Mouse (Mus musculus) myocyte (in vitro differentiated cells): ENCODE data around the gene Lta. TPM values are rescaled to one million over a fixed set of nuclear protein-coding genes. Genes with fewer than 3 reads are reported as not detected.
A peak's percentile ranks its signal among the peaks of the same experiment; 100 is the strongest.

ENCODE experiments used
- H3K27me3 ChIP-seq: one replicate; pipeline ENCODE4 v1.6.1; 2011; ENCODE audit not compliant: control insufficient read depth, insufficient read depth, insufficient read length
- H3K36me3 ChIP-seq: one replicate; pipeline ENCODE4 v1.6.1; 2011; ENCODE audit not compliant: control insufficient read depth, insufficient read depth
- H3K4me2 ChIP-seq: one replicate; pipeline ENCODE4 v1.6.1; 2011; ENCODE audit warnings: low read depth, control low read depth
- H3K4me3 ChIP-seq: one replicate; pipeline ENCODE4 v1.5.1; 2011; ENCODE audit warnings: mild to moderate bottlenecking, control low read depth, moderate library complexity
- H3K79me2 ChIP-seq: one replicate; pipeline ENCODE4 v1.6.1; 2011; ENCODE audit not compliant: control insufficient read depth, insufficient read depth
- H3ac ChIP-seq: one replicate; pipeline ENCODE4 v1.6.1; 2011; ENCODE audit not compliant: control insufficient read depth, insufficient read length
- CEBPB ChIP-seq: IDR thresholded peaks from 2 replicates; pipeline ENCODE4 v1.6.1; 2011; ENCODE audit warnings: mild to moderate bottlenecking, moderate library complexity; ENCODE audit not compliant: poor library complexity, insufficient read depth, severe bottlenecking
- E2F4 ChIP-seq: IDR thresholded peaks from one replicate; pipeline ENCODE4 v1.6.1; 2011; ENCODE audit warnings: mild to moderate bottlenecking, control low read depth, moderate library complexity; ENCODE audit not compliant: insufficient read depth
- MAX ChIP-seq: IDR thresholded peaks from one replicate; pipeline ENCODE4 v1.6.1; 2011; ENCODE audit warnings: low read depth, mild to moderate bottlenecking, control low read depth
- MYOD1 ChIP-seq, 3 experiments: IDR thresholded peaks; one replicate each; pipeline ENCODE4 v1.6.1; 2011; ENCODE audit warnings: control low read depth in 2 of 3, low read depth in 2 of 3, mild to moderate bottlenecking in 2 of 3, moderate library complexity in 1 of 3; ENCODE audit not compliant: insufficient read length in 2 of 3, control insufficient read depth in 1 of 3
- MYOG ChIP-seq, 3 experiments: IDR thresholded peaks; one replicate each; pipeline ENCODE4 v1.6.1; 2011; ENCODE audit warnings: control low read depth in 2 of 3, low read depth in 2 of 3, mild to moderate bottlenecking in 2 of 3; ENCODE audit not compliant: insufficient read length in 2 of 3, control insufficient read depth in 1 of 3, insufficient read depth in 1 of 3
- POLR2A ChIP-seq: IDR thresholded peaks from one replicate; pipeline ENCODE4 v1.6.1; 2011; ENCODE audit warnings: low read depth, mild to moderate bottlenecking, control low read depth, moderate library complexity; ENCODE audit not compliant: insufficient read length
- POLR2AphosphoS2 ChIP-seq: IDR thresholded peaks from one replicate; pipeline ENCODE4 v1.6.1; 2011; ENCODE audit warnings: low read depth, control low read depth; ENCODE audit not compliant: insufficient read length
- REST ChIP-seq: IDR thresholded peaks from one replicate; pipeline ENCODE4 v1.6.1; 2011; ENCODE audit warnings: mild to moderate bottlenecking, control low read depth, moderate library complexity; ENCODE audit not compliant: insufficient read depth, insufficient read length
- SRF ChIP-seq: IDR thresholded peaks from one replicate; pipeline ENCODE4 v1.6.1; 2011; ENCODE audit warnings: low read depth; ENCODE audit not compliant: control insufficient read depth, insufficient read length
- TCF12 ChIP-seq: IDR thresholded peaks from one replicate; pipeline ENCODE4 v1.6.1; 2011; ENCODE audit warnings: mild to moderate bottlenecking, control low read depth; ENCODE audit not compliant: poor library complexity, insufficient read depth, severe bottlenecking
- TCF3 ChIP-seq: IDR thresholded peaks from one replicate; pipeline ENCODE4 v1.6.1; 2011; ENCODE audit warnings: low read depth, control low read depth; ENCODE audit not compliant: insufficient read length
- USF1 ChIP-seq: IDR thresholded peaks from one replicate; pipeline ENCODE4 v1.6.1; 2011; ENCODE audit warnings: low read depth, mild to moderate bottlenecking, control low read depth, moderate library complexity
- polyA plus RNA-seq: library from polyadenylated mRNA; unstranded; fragments of >200 nt; fragmentation: generic; extraction: Trizol; gene quantifications from one replicate; pipeline ENCODE4 v1.2.1, GENCODE M21; 2012; ENCODE audit warnings: missing spikeins

Lta gene
- polyA plus RNA-seq, 1 experiment, result 0.26 TPM

DNA sequence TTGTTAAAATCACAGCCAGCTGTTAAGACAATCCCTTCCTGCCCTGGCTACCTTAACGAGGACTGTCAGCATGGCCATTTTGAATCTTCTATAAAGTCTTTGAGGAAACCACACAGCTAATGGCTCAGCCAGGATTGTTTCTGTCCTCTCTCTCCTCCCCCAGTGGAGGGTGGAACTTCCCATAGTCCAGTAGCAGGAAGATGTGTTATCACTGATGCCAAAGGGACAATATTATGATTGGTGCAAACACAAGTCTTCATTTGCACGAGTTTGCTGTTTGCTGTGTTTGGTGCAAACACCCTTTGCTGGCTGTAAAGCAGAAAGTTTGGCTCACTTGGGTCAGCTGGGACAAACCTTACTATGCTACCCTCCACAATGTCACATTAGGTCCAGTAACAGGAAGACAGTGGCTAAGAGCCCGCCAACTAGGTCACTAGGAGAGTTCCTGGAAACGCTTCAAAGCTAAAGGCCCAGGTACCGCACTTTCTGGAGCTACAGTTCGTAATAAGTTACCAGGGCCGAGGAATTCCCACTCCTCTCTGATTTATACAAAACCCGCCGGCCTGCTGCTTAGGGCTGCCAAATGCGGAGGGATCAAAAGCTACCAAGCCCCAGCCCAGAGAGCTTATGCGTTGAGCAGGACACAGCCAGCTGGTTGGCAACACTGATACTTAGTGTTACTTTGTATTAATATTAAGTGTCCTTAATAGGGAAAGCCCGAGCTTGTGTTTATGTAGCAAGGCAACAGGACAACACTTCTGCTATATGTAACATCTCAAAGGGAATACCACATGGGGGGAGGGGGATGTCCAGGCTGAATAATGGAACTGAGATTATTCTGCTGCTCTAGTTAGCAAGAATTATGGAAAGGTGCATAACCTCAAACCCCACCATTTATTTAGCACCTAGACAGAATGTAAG lies 35.5 kb upstream of the Lta start:
- H3K36me3 ChIP-seq, result peaks cover 23% of the 10 kb centered on the region
- H3K27me3 ChIP-seq, result no peaks in the 10 kb centered on the region
- peak overlapping the region; percentile 85 for H3K4me2 ChIP-seq
- H3K4me3 ChIP-seq, result peak overlapping the region; percentile 96
- peaks cover 38% of the 10 kb centered on the region for H3K79me2 ChIP-seq
- H3ac ChIP-seq, result no peak overlapping the region
- TF ChIP-seq MYOD1 (IDR thresholded peaks at IDR 0.05; ENCODE audit: control insufficient read depth in 1 of 3, insufficient read length in 2 of 3, low read depth in 2 of 3) (no peak), MAX (no peak), POLR2AphosphoS2 (no peak), SRF (no peak), USF1 (no peak)

DNA sequence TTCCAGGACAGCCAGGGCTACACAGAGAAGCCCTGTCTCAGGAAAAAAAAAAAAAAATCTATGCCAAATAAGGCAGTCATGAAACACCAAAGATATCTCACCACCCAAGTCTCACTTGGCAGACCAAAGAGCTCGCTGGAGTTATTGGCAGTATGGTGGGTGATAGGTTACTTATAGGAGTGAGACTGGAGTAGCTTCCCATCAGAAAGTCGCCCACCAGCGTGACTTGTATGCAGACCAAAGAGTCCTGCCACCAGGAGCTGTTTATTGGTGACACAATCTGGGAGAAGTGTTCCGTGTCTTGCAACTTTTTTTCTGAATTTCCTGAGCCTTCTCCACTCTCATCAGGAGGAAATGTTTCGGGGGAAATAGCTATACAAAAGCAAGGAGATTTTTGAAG lies 34.5 kb upstream of the Lta start:
- Histone ChIP-seq H3K4me2 (no peak overlapping the region), H3K4me3 (no peak overlapping the region), H3ac (no peak overlapping the region), H3K79me2 (peaks cover 30% of the 10 kb centered on the region), H3K36me3 (peaks cover 14% of the 10 kb centered on the region), H3K27me3 (no peaks in the 10 kb centered on the region)
- no peak for TF ChIP-seq MYOD1 (IDR thresholded peaks at IDR 0.05; ENCODE audit: control insufficient read depth in 1 of 3, insufficient read length in 2 of 3, low read depth in 2 of 3)
- TF ChIP-seq MAX, result no peak
- no peak for TF ChIP-seq TCF12
- TF ChIP-seq SRF, result no peak
- TF ChIP-seq E2F4, result no peak
- no peak for TF ChIP-seq CEBPB
- TF ChIP-seq USF1, result no peak
- TF ChIP-seq MYOG (IDR thresholded peaks at IDR 0.05; ENCODE audit: control insufficient read depth in 1 of 3, insufficient read depth in 1 of 3, insufficient read length in 2 of 3, low read depth in 2 of 3), result no peak
- no peak for TF ChIP-seq POLR2A
- TF ChIP-seq POLR2AphosphoS2, result no peak
- no peak for TF ChIP-seq TCF3
- no peak for TF ChIP-seq REST

DNA sequence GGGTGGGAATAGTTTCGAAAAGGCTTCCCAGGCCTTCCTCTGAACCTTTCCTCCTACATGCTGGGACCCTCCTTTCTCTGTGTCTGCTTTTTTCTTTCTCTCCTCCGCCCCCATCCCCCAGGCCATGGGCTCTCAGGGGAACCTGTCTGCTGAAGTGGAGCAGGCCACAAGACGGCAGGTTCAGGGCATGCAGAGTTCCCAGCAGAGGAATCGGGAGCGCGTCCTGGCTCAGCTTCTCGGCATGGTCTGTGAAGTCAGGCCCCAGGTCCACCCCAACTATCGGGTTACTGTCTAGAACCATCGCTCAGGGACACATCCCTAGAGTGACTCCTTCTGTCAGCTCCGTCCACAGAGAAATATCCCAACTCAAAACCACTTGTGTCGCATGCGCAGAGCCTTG lies 32.4 kb upstream of the Lta start:
- H3K4me3 ChIP-seq, result no peak overlapping the region
- H3K4me2 ChIP-seq, result no peak overlapping the region
- H3ac ChIP-seq, result no peak overlapping the region
- peaks cover 23% of the 10 kb centered on the region for H3K79me2 ChIP-seq
- H3K36me3 ChIP-seq, result peaks cover 3% of the 10 kb centered on the region
- H3K27me3 ChIP-seq, result no peaks in the 10 kb centered on the region
- TF ChIP-seq SRF (no peak), TCF12 (no peak), POLR2AphosphoS2 (no peak), E2F4 (no peak), REST (no peak), TCF3 (no peak), POLR2A (no peak), MYOD1 (IDR thresholded peaks at IDR 0.05; ENCODE audit: control insufficient read depth in 1 of 3, insufficient read length in 2 of 3, low read depth in 2 of 3) (no peak), MAX (no peak), USF1 (no peak)

DNA sequence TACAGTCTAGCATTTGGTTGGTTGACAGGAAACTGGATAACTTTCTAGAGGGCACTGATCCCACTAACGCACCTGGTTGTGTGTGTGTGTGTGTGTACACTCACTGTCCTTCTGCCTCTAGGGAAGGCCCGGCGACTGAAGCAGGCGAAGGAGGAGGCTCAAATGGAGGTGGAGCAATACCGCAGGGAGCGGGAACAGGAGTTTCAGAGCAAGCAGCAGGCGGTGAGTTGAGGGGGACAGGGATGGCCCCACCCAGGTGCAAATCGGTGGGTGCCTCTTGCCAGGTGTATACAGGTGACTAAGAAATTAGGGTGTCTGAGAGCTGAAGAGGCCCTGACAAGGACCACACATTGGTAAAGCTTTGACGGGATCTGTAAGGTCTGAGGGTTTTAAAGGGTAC lies 31.8 kb upstream of the Lta start:
- H3ac ChIP-seq, result no peak overlapping the region
- H3K4me2 ChIP-seq, result no peak overlapping the region
- TF ChIP-seq TCF3 (no peak), USF1 (no peak), TCF12 (no peak), E2F4 (no peak), POLR2A (no peak)
- H3K4me3 ChIP-seq, result no peak overlapping the region
- H3K79me2 ChIP-seq, result peaks cover 18% of the 10 kb centered on the region
- no peaks in the 10 kb centered on the region for H3K27me3 ChIP-seq
- H3K36me3 ChIP-seq, result peaks cover 3% of the 10 kb centered on the region

DNA sequence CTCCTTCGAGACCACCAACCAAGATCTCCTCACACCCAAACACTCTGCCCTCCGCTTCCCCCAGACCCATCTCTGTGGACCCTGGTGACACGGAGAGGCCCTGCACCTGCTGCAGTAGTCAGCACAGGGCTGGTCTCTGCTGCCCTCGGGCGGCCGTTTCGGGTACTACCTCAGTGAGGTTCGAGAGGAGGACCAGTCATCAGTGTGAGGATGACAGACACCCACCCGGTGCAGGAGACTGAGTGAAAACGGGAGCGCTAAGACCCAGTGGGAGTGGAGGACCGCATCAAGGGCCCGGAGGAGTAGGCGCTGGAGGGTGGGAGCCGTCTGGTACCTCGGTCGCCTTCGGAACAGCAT lies 31.2 kb upstream of the Lta start:
- Histone ChIP-seq H3K79me2 (peaks cover 16% of the 10 kb centered on the region), H3ac (peak overlapping the region; percentile 80), H3K36me3 (peaks cover 3% of the 10 kb centered on the region), H3K4me3 (peak overlapping the region; percentile 94), H3K4me2 (peak overlapping the region; percentile 92), H3K27me3 (no peaks in the 10 kb centered on the region)
- TF ChIP-seq MYOG (IDR thresholded peaks at IDR 0.05; ENCODE audit: control insufficient read depth in 1 of 3, insufficient read depth in 1 of 3, insufficient read length in 2 of 3, low read depth in 2 of 3), result peak; percentile 8 to 89 (median 78)
- TF ChIP-seq E2F4, result no peak
- peak; percentile 22 to 95 (median 88) for TF ChIP-seq MYOD1 (IDR thresholded peaks at IDR 0.05; ENCODE audit: control insufficient read depth in 1 of 3, insufficient read length in 2 of 3, low read depth in 2 of 3)
- TF ChIP-seq POLR2AphosphoS2, result peak; percentile 54
- no peak for TF ChIP-seq USF1
- TF ChIP-seq SRF, result no peak
- TF ChIP-seq MAX, result no peak
